Mouse (Mus musculus) limb, embryonic 10.5 days (tissue): ENCODE measurements around the gene Wwtr1. TPM values are rescaled to one million over a fixed set of nuclear protein-coding genes. Genes with fewer than 3 reads are reported as not detected.

Source experiments
- DNase-seq: peaks from one replicate; pipeline ENCODE4 v3.0.0-alpha.2; 2017; ENCODE audit warnings: low spot score
- H3K27ac ChIP-seq: fragments of 300-500 bp; sonication (generic); 2 replicates; pipeline ENCODE4 v1.5.1; 2016; ENCODE audit warnings: mild to moderate bottlenecking
- H3K27me3 ChIP-seq: fragments of 300-500 bp; sonication (generic); 2 replicates; pipeline ENCODE4 v1.6.1; 2016; ENCODE audit warnings: low read depth, mild to moderate bottlenecking; ENCODE audit not compliant: poor library complexity, severe bottlenecking
- H3K36me3 ChIP-seq: fragments of 300-500 bp; sonication (generic); 2 replicates; pipeline ENCODE4 v1.6.1; 2016; ENCODE audit warnings: mild to moderate bottlenecking, moderate library complexity
- H3K4me1 ChIP-seq: fragments of 300-500 bp; sonication (generic); 2 replicates; pipeline ENCODE4 v1.6.1; 2016
- H3K4me3 ChIP-seq: fragments of 300-500 bp; sonication (generic); 2 replicates; pipeline ENCODE4 v1.5.1; 2016; ENCODE audit warnings: mild to moderate bottlenecking, moderate library complexity
- H3K9me3 ChIP-seq: fragments of 300-500 bp; sonication (generic); replicated peaks from 2 replicates; pipeline ENCODE4 v1.6.1; 2016; ENCODE audit warnings: mild to moderate bottlenecking
- WGBS: fragments of 180-500 bp; shearing (Covaris S2); methylation state at CpG from one replicate; pipeline ENCODE4 v1.1.7; 2016; 5-methylcytosine and 5-hydroxymethylcytosine counted together
- polyA plus RNA-seq: library from polyadenylated mRNA; unstranded; fragments of >200 nt; fragmentation: Nextera tagmentation; extraction: Ambion mirVana; gene quantifications from 2 replicates; pipeline ENCODE4 v1.2.1, GENCODE M21; 2016

Gene Wwtr1
- polyA plus RNA-seq, 1 experiment from 2014 or later = 10.7 TPM

GRCm38 (mm10) chr3:57553108-57553507, 22.6 kb downstream of the Wwtr1 start:
- Histone ChIP-seq H3K4me3 (no peak overlapping the region), H3K4me1 (no peaks in the 10 kb centered on the region), H3K36me3 (no peaks in the 10 kb centered on the region), H3K27ac (no peak overlapping the region), H3K27me3 (no peaks in the 10 kb centered on the region), H3K9me3 (no peaks in the 10 kb centered on the region)
- 92% methylated on average over 5 of the region's 5 CpGs for WGBS
- DNase-seq = no peak

GRCm38 (mm10) chr3:57551210-57551609, 24.5 kb downstream of the Wwtr1 start:
- H3K4me1 ChIP-seq = no peaks in the 10 kb centered on the region
- H3K27ac ChIP-seq = no peak overlapping the region
- H3K27me3 ChIP-seq = no peaks in the 10 kb centered on the region
- DNase-seq = no peak
- H3K4me3 ChIP-seq = no peak overlapping the region
- H3K36me3 ChIP-seq = no peaks in the 10 kb centered on the region
- H3K9me3 ChIP-seq = no peaks in the 10 kb centered on the region
- 77% methylated on average over 2 of the region's 2 CpGs for WGBS

GRCm38 (mm10) chr3:57550468-57551185, 25.1 kb downstream of the Wwtr1 start:
- no peaks in the 10 kb centered on the region for H3K27me3 ChIP-seq
- no peak overlapping the region for H3K27ac ChIP-seq
- H3K9me3 ChIP-seq = no peaks in the 10 kb centered on the region
- DNase-seq = no peak
- no peak overlapping the region for H3K4me3 ChIP-seq
- H3K4me1 ChIP-seq = no peaks in the 10 kb centered on the region
- no peaks in the 10 kb centered on the region for H3K36me3 ChIP-seq
- 90% methylated on average over 5 of the region's 5 CpGs for WGBS

GRCm38 (mm10) chr3:57544154-57544553, 31.6 kb downstream of the Wwtr1 start:
- DNase-seq = no peak
- H3K27ac ChIP-seq = no peak overlapping the region
- no peaks in the 10 kb centered on the region for H3K4me1 ChIP-seq
- no peaks in the 10 kb centered on the region for H3K36me3 ChIP-seq
- H3K4me3 ChIP-seq = no peak overlapping the region
- no peaks in the 10 kb centered on the region for H3K27me3 ChIP-seq
- no peaks in the 10 kb centered on the region for H3K9me3 ChIP-seq
- 84% methylated on average over 9 of the region's 9 CpGs for WGBS

GRCm38 (mm10) chr3:57542848-57543380, 32.8 kb downstream of the Wwtr1 start:
- DNase-seq = no peak
- H3K36me3 ChIP-seq = no peaks in the 10 kb centered on the region
- no peak overlapping the region for H3K4me3 ChIP-seq

GRCm38 (mm10) chr3:57541205-57541604, 34.5 kb downstream of the Wwtr1 start:
- Histone ChIP-seq H3K4me3 (no peak overlapping the region), H3K36me3 (no peaks in the 10 kb centered on the region), H3K9me3 (no peaks in the 10 kb centered on the region), H3K4me1 (peaks cover 1% of the 10 kb centered on the region), H3K27me3 (no peaks in the 10 kb centered on the region), H3K27ac (no peak overlapping the region)
- WGBS = 89% methylated on average over 7 of the region's 7 CpGs
- no peak for DNase-seq

More at GRCm38 (mm10) chr3:57542848-57543380, 32.8 kb downstream of the Wwtr1 start:
- H3K27ac ChIP-seq = no peak overlapping the region
- no peaks in the 10 kb centered on the region for H3K4me1 ChIP-seq
- H3K9me3 ChIP-seq = no peaks in the 10 kb centered on the region
- H3K27me3 ChIP-seq = no peaks in the 10 kb centered on the region

- Histone ChIP-seq H3K4me1 (peaks cover 9% of the 10 kb centered on the region), H3K27ac (no peak overlapping the region), H3K27me3 (no peaks in the 10 kb centered on the region), H3K4me3 (no peak overlapping the region), H3K36me3 (no peaks in the 10 kb centered on the region), H3K9me3 (no peaks in the 10 kb centered on the region)
- DNase-seq = no peak
- 66% methylated on average over 2 of the region's 2 CpGs for WGBS
These were observed 35.2 kb downstream of the Wwtr1 start for GRCm38 (mm10) chr3:57540474-57540873.

GRCm38 (mm10) chr3:57535483-57536185, 40.1 kb downstream of the Wwtr1 start:
- H3K9me3 ChIP-seq = no peaks in the 10 kb centered on the region
- WGBS = 68% methylated on average over 13 of the region's 13 CpGs
- no peak overlapping the region for H3K4me3 ChIP-seq
- H3K36me3 ChIP-seq = no peaks in the 10 kb centered on the region
- peaks cover 29% of the 10 kb centered on the region for H3K4me1 ChIP-seq
- H3K27me3 ChIP-seq = no peaks in the 10 kb centered on the region
- DNase-seq = peak; percentile 38
- H3K27ac ChIP-seq = peak overlapping the region; percentile 26; the same call in 1 of the 2 replicates

GRCm38 (mm10) chr3:57534450-57534849, 41.3 kb downstream of the Wwtr1 start:
- H3K27me3 ChIP-seq = no peaks in the 10 kb centered on the region
- 93% methylated on average over 6 of the region's 6 CpGs for WGBS
- H3K4me1 ChIP-seq = peaks cover 36% of the 10 kb centered on the region
- H3K36me3 ChIP-seq = no peaks in the 10 kb centered on the region
- no peak for DNase-seq
- no peak overlapping the region for H3K4me3 ChIP-seq
- no peaks in the 10 kb centered on the region for H3K9me3 ChIP-seq
- no peak overlapping the region for H3K27ac ChIP-seq

- DNase-seq = no peak
- H3K4me1 ChIP-seq = peaks cover 36% of the 10 kb centered on the region
- H3K9me3 ChIP-seq = no peaks in the 10 kb centered on the region
- no peak overlapping the region for H3K27ac ChIP-seq
- H3K36me3 ChIP-seq = no peaks in the 10 kb centered on the region
- H3K4me3 ChIP-seq = no peak overlapping the region
- 93% methylated on average over 9 of the region's 9 CpGs for WGBS
- no peaks in the 10 kb centered on the region for H3K27me3 ChIP-seq
These were observed 41.8 kb downstream of the Wwtr1 start for GRCm38 (mm10) chr3:57533876-57534275.

GRCm38 (mm10) chr3:57532991-57533725, 42.6 kb downstream of the Wwtr1 start:
- H3K4me1 ChIP-seq = peaks cover 36% of the 10 kb centered on the region
- H3K27me3 ChIP-seq = no peaks in the 10 kb centered on the region
- H3K9me3 ChIP-seq = no peaks in the 10 kb centered on the region
- WGBS = 93% methylated on average over 9 of the region's 9 CpGs
- H3K36me3 ChIP-seq = no peaks in the 10 kb centered on the region
- 0 out of 2 replicates have a peak overlapping the region, but pooled peaks have one; percentile 38 for H3K27ac ChIP-seq
- no peak overlapping the region for H3K4me3 ChIP-seq
- DNase-seq = no peak

- H3K27ac ChIP-seq = 0 out of 2 replicates have a peak overlapping the region, but pooled peaks have one; percentile 42
- H3K4me1 ChIP-seq = peaks cover 31% of the 10 kb centered on the region
- no peak for DNase-seq
- 14% methylated on average over 1 of the region's 1 CpGs for WGBS
- H3K36me3 ChIP-seq = no peaks in the 10 kb centered on the region
- H3K9me3 ChIP-seq = no peaks in the 10 kb centered on the region
- no peak overlapping the region for H3K4me3 ChIP-seq
- no peaks in the 10 kb centered on the region for H3K27me3 ChIP-seq
These were observed 44.9 kb downstream of the Wwtr1 start for GRCm38 (mm10) chr3:57530836-57531235.

- H3K9me3 ChIP-seq = no peaks in the 10 kb centered on the region
- no peaks in the 10 kb centered on the region for H3K36me3 ChIP-seq
- peaks cover 26% of the 10 kb centered on the region for H3K4me1 ChIP-seq
- no peaks in the 10 kb centered on the region for H3K27me3 ChIP-seq
- no peak for DNase-seq
- H3K27ac ChIP-seq = peak overlapping the region; percentile 32; the same call in 1 of the 2 replicates
- no peak overlapping the region for H3K4me3 ChIP-seq
- 88% methylated on average over 4 of the region's 4 CpGs for WGBS
These were observed 45.5 kb downstream of the Wwtr1 start for GRCm38 (mm10) chr3:57530221-57530620.
